Mouse (Mus musculus) liver, postnatal 0 days (tissue): ENCODE results near the gene 4930522H14Rik. TPM values are rescaled to one million over a fixed set of nuclear protein-coding genes. Genes with fewer than 3 reads are reported as not detected.

ENCODE experiments used
- ATAC-seq: fragments of 200-750 bp; cut with Nextera tagmentation; 2 replicates; pipeline ENCODE4 v1.8.0; 2017; ENCODE audit warnings: mild to moderate bottlenecking, moderate library complexity
- DNase-seq: peaks from one replicate; pipeline ENCODE4 v3.0.0-alpha.2; 2016
- H3K27ac ChIP-seq: fragments of 300-500 bp; sonication (generic); 2 replicates; pipeline ENCODE4 v1.5.1; 2014; ENCODE audit warnings: antibody characterized with exemption, moderate library complexity, mild to moderate bottlenecking, low read depth
- H3K27me3 ChIP-seq: fragments of 300-500 bp; sonication (generic); 2 replicates; pipeline ENCODE4 v1.6.1; 2014; ENCODE audit warnings: low read length, control low read depth, mixed read lengths; ENCODE audit not compliant: insufficient read depth
- H3K36me3 ChIP-seq: fragments of 300-500 bp; sonication (generic); replicated peaks from 2 replicates; pipeline ENCODE4 v1.6.1; 2014; ENCODE audit warnings: mild to moderate bottlenecking, control low read depth, low read length, moderate library complexity, mixed read lengths; ENCODE audit not compliant: insufficient read depth
- H3K4me1 ChIP-seq: fragments of 300-500 bp; sonication (generic); 2 replicates; pipeline ENCODE4 v1.6.1; 2014; ENCODE audit warnings: antibody characterized with exemption, mild to moderate bottlenecking, control low read depth; ENCODE audit not compliant: insufficient read depth
- H3K4me2 ChIP-seq: fragments of 300-500 bp; sonication (generic); 2 replicates; pipeline ENCODE4 v1.6.1; 2014; ENCODE audit warnings: low read depth, mild to moderate bottlenecking, low read length, moderate library complexity, mixed read lengths
- H3K4me3 ChIP-seq: fragments of 300-500 bp; sonication (generic); 2 replicates; pipeline ENCODE4 v1.5.1; 2014; ENCODE audit warnings: low read depth, low read length
- H3K9ac ChIP-seq: fragments of 300-500 bp; sonication (generic); replicated peaks from 2 replicates; pipeline ENCODE4 v1.6.1; 2014; ENCODE audit warnings: mild to moderate bottlenecking, moderate library complexity
- H3K9me3 ChIP-seq: fragments of 300-500 bp; sonication (generic); 2 replicates; pipeline ENCODE4 v1.6.1; 2016; ENCODE audit warnings: mild to moderate bottlenecking, control low read depth, low read length, mixed read lengths
- CTCF ChIP-seq: sonication (generic); IDR thresholded peaks from 2 replicates; pipeline ENCODE4 v1.5.1; 2016; ENCODE audit warnings: antibody characterized with exemption, low read depth
- EP300 ChIP-seq: IDR thresholded peaks from 2 replicates; pipeline ENCODE4 v1.6.1; 2016; ENCODE audit warnings: antibody characterized with exemption, low read depth, mild to moderate bottlenecking
- WGBS: fragments of 180-500 bp; shearing (Covaris S2); extraction: QIAGEN DNeasy Blood & Tissue Kit; methylation state at CpG from one replicate; pipeline ENCODE4 v1.1.7; 2014; ENCODE audit not compliant: insufficient replicate concordance; 5-methylcytosine and 5-hydroxymethylcytosine counted together
- polyA plus RNA-seq: library from polyadenylated mRNA; unstranded; fragments of >200 nt; fragmentation: Nextera tagmentation; extraction: Ambion mirVana; gene quantifications from 2 replicates; pipeline ENCODE4 v1.2.1, GENCODE M21; 2015

The 4930522H14Rik gene
- polyA plus RNA-seq, 1 experiment from 2014 or later, result not detected

DNA sequence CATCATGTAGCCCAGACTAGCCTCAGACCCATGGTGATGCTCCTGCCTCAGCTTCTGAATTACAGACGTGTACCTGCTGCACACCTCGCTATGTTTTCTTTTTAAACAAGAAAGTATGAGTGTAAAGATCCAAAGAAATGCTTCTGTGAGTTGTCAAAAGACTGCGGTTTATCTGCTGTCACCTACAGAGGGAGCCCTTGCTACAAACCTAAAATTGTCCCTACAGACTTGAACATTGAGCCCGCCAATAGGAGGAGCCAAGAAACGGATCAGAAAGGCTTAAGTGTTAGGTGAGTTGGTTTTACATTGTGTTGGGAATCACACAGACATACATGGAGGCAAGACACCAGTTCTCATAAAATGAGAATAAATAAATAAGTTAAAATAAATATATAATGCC is 26.2 kb downstream of the 4930522H14Rik start:
- TF ChIP-seq EP300, result no peak
- peak; percentile 88 for TF ChIP-seq CTCF
- DNase-seq (peak; percentile 48), ATAC-seq (no peak)
- Histone ChIP-seq H3K4me1 (no peaks in the 10 kb centered on the region), H3K4me3 (no peak overlapping the region), H3K27me3 (no peaks in the 10 kb centered on the region), H3K4me2 (no peak overlapping the region), H3K36me3 (no peaks in the 10 kb centered on the region), H3K27ac (no peak overlapping the region), H3K9me3 (no peaks in the 10 kb centered on the region), H3K9ac (no peak overlapping the region)
- WGBS, result 7% methylated on average over 5 of the region's 5 CpGs

- H3K4me3 ChIP-seq, result no peak overlapping the region
- no peaks in the 10 kb centered on the region for H3K36me3 ChIP-seq
- TF ChIP-seq EP300 (no peak), CTCF (no peak)
- no peak for DNase-seq
- H3K9ac ChIP-seq, result no peak overlapping the region
- H3K27ac ChIP-seq, result no peak overlapping the region
- WGBS, result 75% methylated on average over 11 of the region's 11 CpGs
- H3K4me1 ChIP-seq, result no peaks in the 10 kb centered on the region
- H3K27me3 ChIP-seq, result no peaks in the 10 kb centered on the region
- no peak for ATAC-seq
- no peaks in the 10 kb centered on the region for H3K9me3 ChIP-seq
- no peak overlapping the region for H3K4me2 ChIP-seq
Observed at GRCm38 (mm10) chr4:109498476-109498875, 32.6 kb downstream of the 4930522H14Rik start.

GRCm38 (mm10) chr4:109493581-109493980 is 37.5 kb downstream of the 4930522H14Rik start:
- no peak overlapping the region for H3K9ac ChIP-seq
- no peak overlapping the region for H3K4me2 ChIP-seq
- H3K4me3 ChIP-seq, result no peak overlapping the region
- H3K27me3 ChIP-seq, result no peaks in the 10 kb centered on the region
- no peak overlapping the region for H3K27ac ChIP-seq
- TF ChIP-seq EP300, result no peak
- TF ChIP-seq CTCF, result no peak
- no peak for ATAC-seq
- no peaks in the 10 kb centered on the region for H3K4me1 ChIP-seq
- H3K9me3 ChIP-seq, result no peaks in the 10 kb centered on the region
- DNase-seq, result no peak
- no peaks in the 10 kb centered on the region for H3K36me3 ChIP-seq

GRCm38 (mm10) chr4:109488812-109489211 is 42.3 kb downstream of the 4930522H14Rik start:
- DNase-seq, result no peak
- TF ChIP-seq CTCF (no peak), EP300 (no peak)

DNA sequence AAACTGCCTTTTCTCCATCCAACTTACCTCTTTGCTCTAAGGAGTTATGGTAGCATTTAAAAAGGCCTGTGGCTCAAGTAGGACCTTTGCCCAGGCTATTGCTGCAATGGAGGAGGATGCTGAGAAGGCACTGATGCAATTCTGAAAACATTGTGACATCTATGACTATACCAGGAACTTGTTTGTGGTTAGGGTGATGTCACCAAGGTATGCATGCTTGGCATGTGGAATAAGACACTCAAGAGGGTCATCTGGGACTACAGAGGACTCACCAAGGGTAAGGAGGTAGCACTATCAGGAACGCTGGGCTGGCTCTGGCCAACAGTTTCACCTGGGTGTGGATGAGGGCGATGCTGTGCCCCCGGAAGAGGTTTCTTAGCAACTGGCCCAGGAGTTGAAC is 46.5 kb downstream of the 4930522H14Rik start, which contains the start of gene Rnf11:
Gene Rnf11 (minus strand): TSS at position 108 of the 400 bp plus-strand sequence.
- Histone ChIP-seq H3K36me3 (no peaks in the 10 kb centered on the region), H3K4me3 (no peak within 1 kb of the TSS), H3K27ac (no peak within 1 kb of the TSS), H3K27me3 (no peaks in the 10 kb centered on the region), H3K4me1 (peaks cover 3% of the 10 kb centered on the region; the same call in 1 of the 2 replicates), H3K9ac (no peak within 1 kb of the TSS), H3K4me2 (peak within 1 kb of the TSS; percentile 22; the same call in 1 of the 2 replicates), H3K9me3 (no peaks in the 10 kb centered on the region)
- WGBS, result 73% methylated on average over 3 of the region's 3 CpGs
- ATAC-seq (peak; percentile 86), DNase-seq (peak; percentile 29)
- no peak for TF ChIP-seq CTCF
- TF ChIP-seq EP300, result peak; percentile 76

More at GRCm38 (mm10) chr4:109488812-109489211, 42.3 kb downstream of the 4930522H14Rik start:
- Histone ChIP-seq H3K4me3 (no peak overlapping the region), H3K4me1 (peaks cover 3% of the 10 kb centered on the region; the same call in 1 of the 2 replicates), H3K9me3 (no peaks in the 10 kb centered on the region), H3K36me3 (no peaks in the 10 kb centered on the region), H3K9ac (no peak overlapping the region), H3K4me2 (no peak overlapping the region), H3K27me3 (no peaks in the 10 kb centered on the region), H3K27ac (no peak overlapping the region)
- no peak for ATAC-seq
- 33% methylated on average over 1 of the region's 1 CpGs for WGBS

DNA sequence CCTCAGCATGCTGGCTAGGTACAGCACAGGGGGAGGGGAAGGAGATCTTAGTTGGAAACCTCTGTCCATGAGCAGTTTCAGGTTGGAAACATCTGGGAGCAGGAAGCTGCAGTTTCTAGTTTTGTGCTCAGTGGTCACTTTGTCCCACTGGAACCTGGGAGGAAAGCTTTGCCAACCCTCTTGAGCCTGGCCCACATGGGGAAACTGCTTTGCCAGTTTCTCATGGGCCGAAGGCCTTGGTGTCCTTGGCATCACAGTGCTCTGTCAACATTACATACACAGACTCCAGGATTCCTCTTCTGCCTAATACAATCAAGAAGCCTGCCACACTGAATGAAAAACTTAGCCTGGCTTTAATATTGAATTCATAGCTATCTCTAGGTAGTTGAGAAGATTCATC is 48.4 kb downstream of the 4930522H14Rik start:
- H3K27ac ChIP-seq, result no peak overlapping the region
- WGBS, result 62% methylated on average over 1 of the region's 1 CpGs
- H3K9me3 ChIP-seq, result no peaks in the 10 kb centered on the region
- H3K9ac ChIP-seq, result no peak overlapping the region
- no peaks in the 10 kb centered on the region for H3K27me3 ChIP-seq
- peaks cover 3% of the 10 kb centered on the region; the same call in 1 of the 2 replicates for H3K4me1 ChIP-seq
- no peak for DNase-seq
- no peak overlapping the region for H3K4me2 ChIP-seq
- TF ChIP-seq EP300 (no peak), CTCF (no peak)
- no peaks in the 10 kb centered on the region for H3K36me3 ChIP-seq
- no peak for ATAC-seq
- H3K4me3 ChIP-seq, result no peak overlapping the region

GRCm38 (mm10) chr4:109481424-109481823 is 49.7 kb downstream of the 4930522H14Rik start:
- no peak for TF ChIP-seq CTCF
- no peak for TF ChIP-seq EP300
- H3K4me3 ChIP-seq, result no peak overlapping the region
- H3K27me3 ChIP-seq, result no peaks in the 10 kb centered on the region
- H3K4me2 ChIP-seq, result no peak overlapping the region
- H3K36me3 ChIP-seq, result no peaks in the 10 kb centered on the region
- no peak for ATAC-seq
- DNase-seq, result no peak
- no peaks in the 10 kb centered on the region for H3K9me3 ChIP-seq
- H3K9ac ChIP-seq, result no peak overlapping the region
- no peak overlapping the region for H3K27ac ChIP-seq
- H3K4me1 ChIP-seq, result peaks cover 3% of the 10 kb centered on the region; the same call in 1 of the 2 replicates
- WGBS, result 58% methylated on average over 2 of the region's 2 CpGs
